Mouse (Mus musculus) layer of hippocampus, postnatal 10 days (tissue): ENCODE measurements around the gene Mrps14. TPM values are rescaled to one million over a fixed set of nuclear protein-coding genes. Genes with fewer than 3 reads are reported as not detected.

Experiments
- DNase-seq, 2 experiments: peaks; one replicate each; pipeline ENCODE4 v3.0.0; 2021; ENCODE audit warnings: low spot score in 2 of 2
- total RNA-seq, 2 experiments: library from RNA; stranded (reverse); gene quantifications; 2 replicates each; pipeline ENCODE4 v1.2.3; 2021

The Mrps14 gene
- total RNA-seq, 2 experiments from 2014 or later = 50.5 to 54.4 TPM

DNA sequence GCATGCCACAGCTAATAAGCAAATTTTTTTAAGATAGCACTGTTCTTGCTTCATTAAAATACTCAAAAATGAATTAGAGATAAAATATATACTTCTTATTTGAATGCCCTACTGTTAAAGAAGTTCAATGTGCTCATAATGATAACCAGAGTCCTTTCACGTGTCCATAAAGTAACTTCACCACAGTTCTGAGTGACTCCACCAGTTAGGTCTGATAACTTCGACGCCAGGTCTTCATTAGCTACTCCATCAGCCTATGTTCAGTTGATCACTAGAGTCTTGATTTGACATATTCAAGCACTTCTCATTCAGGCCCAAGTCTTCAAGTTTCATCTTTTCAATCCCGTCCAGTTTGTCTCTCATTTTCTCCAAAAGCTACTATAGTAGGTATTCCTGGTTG, 32.2 kb downstream of the Mrps14 start:
- DNase-seq = no peak

DNA sequence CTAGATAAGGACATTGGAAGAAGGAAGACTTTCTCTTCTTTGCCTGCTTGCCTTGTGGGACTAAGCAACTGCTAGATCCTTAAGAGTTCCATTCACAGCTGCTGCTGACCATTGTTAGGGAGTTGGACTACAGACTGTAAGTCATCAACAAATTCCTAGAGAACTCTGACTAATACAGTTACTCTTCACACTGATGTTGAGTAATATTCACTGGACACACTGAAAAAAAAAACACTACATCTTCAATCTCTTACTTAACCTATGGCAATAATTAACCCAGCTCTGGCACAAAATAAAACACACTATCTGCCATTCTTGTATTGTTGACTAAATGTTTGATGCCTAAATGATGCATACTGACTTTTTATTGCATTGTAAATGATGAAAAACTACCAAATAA, 32.8 kb downstream of the Mrps14 start:
- no peak for DNase-seq

DNA sequence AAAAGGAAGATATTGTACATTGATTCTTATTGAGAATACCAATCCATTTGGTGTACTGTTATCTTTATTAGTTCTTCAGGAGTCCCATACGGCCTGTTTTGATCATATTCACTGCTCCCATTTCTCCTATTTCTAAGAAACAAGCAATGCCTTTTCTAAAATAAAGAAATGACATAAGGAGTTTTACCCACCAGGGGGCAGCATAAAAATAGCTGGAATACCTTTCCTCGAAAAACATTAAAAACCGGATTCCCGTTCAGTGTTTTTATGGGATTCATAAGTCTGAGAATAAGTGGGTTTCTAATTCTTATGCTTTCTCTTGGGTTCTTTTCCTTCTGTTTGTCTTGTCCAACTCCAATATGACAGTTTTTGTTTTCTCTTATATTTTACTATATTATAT, 36.0 kb downstream of the Mrps14 start:
- peak in 1 of 2 experiments; percentile 41 for DNase-seq

GRCm38 (mm10) chr1:160232113-160232512, 37.1 kb downstream of the Mrps14 start:
- no peak for DNase-seq

- DNase-seq = no peak
Observed at GRCm38 (mm10) chr1:160233921-160234320, 38.9 kb downstream of the Mrps14 start.

DNA sequence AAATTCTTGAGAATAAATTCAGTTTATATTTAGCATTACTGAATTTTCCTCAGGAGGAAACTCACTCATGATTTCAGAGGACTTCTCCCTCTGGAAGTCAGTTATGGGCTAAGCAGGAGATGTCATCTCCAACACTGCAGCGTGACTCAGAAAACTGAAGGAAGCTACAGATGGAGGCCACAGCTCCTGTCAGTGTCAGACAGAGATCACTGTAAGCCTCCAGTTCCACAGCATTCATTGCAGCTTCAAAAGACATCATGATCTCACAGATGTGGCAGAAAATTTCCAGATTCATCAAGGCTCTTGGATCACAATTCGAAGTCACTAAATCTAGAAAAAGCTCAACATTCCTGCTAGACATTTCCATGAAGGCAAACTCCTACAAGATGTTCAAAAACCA, 43.0 kb downstream of the Mrps14 start:
- DNase-seq = no peak

DNA sequence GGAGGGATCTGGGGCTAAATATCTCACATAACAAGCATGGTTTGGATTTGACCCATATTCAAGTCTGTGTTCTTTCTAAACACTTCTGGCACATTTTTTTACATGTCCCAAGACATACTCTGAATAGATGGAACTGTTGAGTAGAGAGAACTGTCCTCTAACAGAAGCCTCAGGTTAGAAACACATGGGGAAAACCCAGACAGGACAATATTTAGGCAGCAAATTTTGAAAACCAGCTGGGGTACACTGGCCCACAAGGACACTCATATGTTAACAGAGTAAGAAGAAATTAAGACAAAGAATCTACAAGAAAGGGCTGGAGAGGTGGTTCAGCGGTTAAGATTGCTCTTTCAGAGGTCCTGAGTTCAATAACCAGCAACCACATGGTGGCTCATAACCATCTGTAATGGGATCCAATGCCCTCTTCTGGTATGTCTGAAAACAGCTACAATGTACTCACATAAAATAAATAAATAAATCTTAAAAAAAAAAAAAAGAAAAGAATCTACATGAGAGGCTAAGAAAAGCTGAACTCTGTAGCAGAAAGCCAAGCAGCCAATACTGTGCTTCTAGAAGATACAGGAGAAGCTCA, 43.9 kb downstream of the Mrps14 start:
- no peak for DNase-seq

- no peak for DNase-seq
Observed at GRCm38 (mm10) chr1:160240091-160240490, 45.1 kb downstream of the Mrps14 start.

- no peak for DNase-seq
Observed at GRCm38 (mm10) chr1:160244689-160245088, 49.7 kb downstream of the Mrps14 start.

DNA sequence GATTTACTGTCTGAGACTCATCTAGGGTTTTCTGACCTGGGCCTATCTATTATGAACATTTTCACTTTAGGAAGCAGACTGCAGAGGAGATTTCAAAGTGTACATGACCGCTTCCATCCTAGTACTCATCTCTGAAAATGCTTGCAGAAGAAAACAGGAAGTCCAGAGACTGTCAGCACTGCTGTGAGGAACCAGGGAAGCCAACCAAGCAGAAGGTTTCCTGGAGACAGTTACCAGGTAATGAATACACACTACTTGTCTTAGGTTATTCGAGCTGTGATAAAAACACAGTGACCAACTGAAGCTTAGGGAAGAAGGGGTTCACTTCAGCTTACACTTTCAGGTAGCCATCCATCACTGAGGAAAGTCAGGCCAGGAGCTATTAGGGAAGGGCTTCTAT, 50.9 kb downstream of the Mrps14 start:
- no peak for DNase-seq

GRCm38 (mm10) chr1:160246844-160247243, 51.8 kb downstream of the Mrps14 start:
- no peak for DNase-seq

- DNase-seq = no peak
Observed at GRCm38 (mm10) chr1:160247473-160247872, 52.5 kb downstream of the Mrps14 start.

DNA sequence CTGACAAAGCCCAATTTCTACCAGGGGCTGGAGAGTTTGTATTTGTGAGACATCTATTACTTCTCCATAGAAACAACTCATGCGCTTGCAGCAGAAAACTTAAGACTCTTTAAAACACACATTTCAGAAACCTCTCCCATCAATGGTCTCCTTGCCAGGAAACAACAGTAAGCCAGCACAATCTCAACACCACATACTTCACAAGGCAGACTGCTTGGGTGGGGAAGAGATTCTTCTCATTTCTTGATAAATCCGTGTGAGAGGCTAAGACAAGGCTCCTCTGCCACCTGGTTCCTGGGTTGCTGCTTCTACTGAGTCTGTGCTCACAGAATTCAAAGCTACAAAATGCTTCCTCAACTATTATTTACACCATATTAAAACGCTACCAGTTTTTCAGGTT, 54.8 kb downstream of the Mrps14 start:
- no peak for DNase-seq

GRCm38 (mm10) chr1:160250782-160251181, 55.8 kb downstream of the Mrps14 start:
- DNase-seq = no peak

DNA sequence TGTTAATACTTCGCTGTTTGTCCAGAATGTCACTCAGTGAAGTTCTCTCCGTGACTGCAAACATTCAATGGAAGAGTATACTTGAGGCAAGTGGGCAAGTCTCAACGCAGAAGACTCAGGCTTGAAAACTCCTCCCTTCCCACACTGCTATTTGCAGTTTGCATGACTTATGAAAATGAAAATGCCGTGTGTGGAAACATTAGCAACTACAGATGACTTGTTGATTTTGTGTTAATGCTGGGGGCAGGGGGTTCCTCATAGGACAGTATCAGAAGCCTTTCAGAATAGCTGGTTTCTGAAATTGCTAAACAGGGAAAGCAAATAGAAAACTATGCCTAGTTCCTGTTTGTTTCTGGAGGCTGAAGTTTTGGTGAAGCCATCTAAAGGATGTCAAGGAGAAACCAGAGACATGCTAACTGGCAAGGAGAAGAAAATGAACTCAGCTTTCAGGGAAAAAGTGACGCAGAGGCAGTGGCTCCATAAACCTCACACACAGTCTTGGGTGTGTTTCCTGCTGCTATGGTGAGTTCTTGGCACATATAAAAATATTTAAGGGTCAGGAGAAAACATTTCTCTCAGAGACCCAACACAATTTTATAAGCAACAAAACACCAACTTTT, 56.5 kb downstream of the Mrps14 start:
- no peak for DNase-seq

Other genes starting within 250 kb of the Mrps14 start
- gene 4930523C07Rik, start 150.8 kb upstream of the Mrps14 start, total RNA-seq = 1 to 10 TPM; 2.3 to 2.4 TPM
- gene Tnn, start 41.6 kb upstream of the Mrps14 start, total RNA-seq = under 1 TPM; 0.31 to 0.39 TPM
- 100 to 1,000 TPM in 1 of 2 experiments, 10 to 100 TPM in 1; 93.2 to 104 TPM for gene Cacybp, start 17.7 kb downstream of the Mrps14 start, total RNA-seq